Mouse (Mus musculus): ENCODE data around the gene 4933415A04Rik.

- TF ChIP-seq CTCF (IDR thresholded peaks at IDR 0.05; ENCODE audit: low read depth) (no peak), EP300 (IDR thresholded peaks at IDR 0.05; ENCODE audit: low read depth) (no peak)
Observed at GRCm38 (mm10) chr11:43569595-43569994, 17.2 kb upstream of the 4933415A04Rik start.

All from liver, embryonic 14.5 days (tissue).